Mouse (Mus musculus): Measurements from ENCODE around the gene Proser1. TPM values are rescaled to one million over a fixed set of nuclear protein-coding genes. Genes with fewer than 3 reads are reported as not detected.

The Proser1 gene
- total and polyA plus RNA-seq, 3 experiments, result 2.9 to 22.2 (median 3.9) TPM

GRCm38 (mm10) chr3:53483414-53484059 lies 20.1 kb downstream of the Proser1 start:
- Histone ChIP-seq H3K27ac (ENCODE audit: insufficient read depth, low read depth) (no peak overlapping the region), H3K9ac (ENCODE audit: insufficient read depth, low read depth) (no peak overlapping the region), H3K9me3 (replicated peaks; ENCODE audit: low read length) (no peaks in the 10 kb centered on the region), H3K4me2 (ENCODE audit: insufficient read depth, low read depth, poor library complexity, severe bottlenecking) (0 out of 2 replicates have a peak overlapping the region, but pooled peaks have one; percentile 5), H3K4me1 (ENCODE audit: control insufficient read depth in 1 of 2, insufficient read depth in 2 of 2) (peaks cover 0 to 9% of the 10 kb centered on the region in 2 experiments; a peak in 3 of 4 replicates), H3K36me3 (replicated peaks in 1 of 2; ENCODE audit: control insufficient read depth in 1 of 2, insufficient read depth in 1 of 2, low read length in 1 of 2) (peaks cover 21 to 39% of the 10 kb centered on the region in 2 experiments), H3K79me2 (replicated peaks; ENCODE audit: control insufficient read depth, extremely low read depth, insufficient read depth, poor library complexity, severe bottlenecking) (no peaks in the 10 kb centered on the region), H3K4me3 (replicated peaks in 1 of 3; ENCODE audit: low read depth in 2 of 3, low read length in 2 of 3, poor library complexity in 1 of 3) (no peak overlapping the region), H3K27me3 (replicated peaks) (no peaks in the 10 kb centered on the region)
- no peak for TF ChIP-seq JUND (conservative IDR thresholded peaks at IDR 0.05; ENCODE audit: low read depth, low read length)
- peak; percentile 59; the same call in 1 of the 2 replicates for TF ChIP-seq ELF1 (IDR thresholded peaks at IDR 0.05; ENCODE audit: low read depth, low read length)
- TF ChIP-seq PAX5 (IDR thresholded peaks at IDR 0.05; ENCODE audit: low read length), result no peak
- TF ChIP-seq IRF4 (IDR thresholded peaks at IDR 0.05; ENCODE audit: low read depth, low read length), result 0 out of 2 replicates have a peak, but pooled peaks have one; percentile 12
- dilution Hi-C loops (cut with MboI; ENCODE audit: extremely low pct_ligation_motif_present, extremely low pct_unique_long_range_greater_than_20kb, low sequenced_read_pairs), result no loop called here
- peak; percentile 29 for DNase-seq (ENCODE audit: extremely low read depth)
- in situ Hi-C loops (cut with MboI; ENCODE audit: low pct_ligation_motif_present, low pct_unique_long_range_greater_than_20kb, low sequenced_read_pairs), result no loop called here

GRCm38 (mm10) chr3:53486561-53486960 lies 23.1 kb downstream of the Proser1 start:
- dilution Hi-C loops (cut with MboI; ENCODE audit: extremely low pct_ligation_motif_present, extremely low pct_unique_long_range_greater_than_20kb, low sequenced_read_pairs), result no loop called here
- in situ Hi-C loops (cut with MboI; ENCODE audit: low pct_ligation_motif_present, low pct_unique_long_range_greater_than_20kb, low sequenced_read_pairs), result no loop called here

GRCm38 (mm10) chr3:53486996-53487576 lies 23.6 kb downstream of the Proser1 start:
- Histone ChIP-seq H3K4me1 (ENCODE audit: control insufficient read depth in 1 of 2, insufficient read depth in 2 of 2) (peaks cover 0 to 9% of the 10 kb centered on the region in 2 experiments; a peak in 3 of 4 replicates), H3K9ac (ENCODE audit: insufficient read depth, low read depth) (no peak overlapping the region), H3K4me3 (replicated peaks in 1 of 3; ENCODE audit: low read depth in 2 of 3, low read length in 2 of 3, poor library complexity in 1 of 3) (no peak overlapping the region), H3K36me3 (replicated peaks in 1 of 2; ENCODE audit: control insufficient read depth in 1 of 2, insufficient read depth in 1 of 2, low read length in 1 of 2) (peaks cover under 1 to 8% of the 10 kb centered on the region in 2 experiments), H3K27ac (ENCODE audit: insufficient read depth, low read depth) (no peak overlapping the region), H3K27me3 (replicated peaks) (no peaks in the 10 kb centered on the region), H3K79me2 (replicated peaks; ENCODE audit: control insufficient read depth, extremely low read depth, insufficient read depth, poor library complexity, severe bottlenecking) (no peaks in the 10 kb centered on the region), H3K4me2 (ENCODE audit: insufficient read depth, low read depth, poor library complexity, severe bottlenecking) (no peak overlapping the region), H3K9me3 (replicated peaks; ENCODE audit: low read length) (no peaks in the 10 kb centered on the region)
- TF ChIP-seq POLR2A (IDR thresholded peaks at IDR 0.05; ENCODE audit: low read depth, low read length), result no peak
- no peak for TF ChIP-seq TBP (conservative IDR thresholded peaks at IDR 0.05; ENCODE audit: low read depth, low read length)
- no peak for TF ChIP-seq ETS1 (conservative IDR thresholded peaks at IDR 0.05; ENCODE audit: low read depth, low read length)
- no peak for TF ChIP-seq MXI1 (IDR thresholded peaks at IDR 0.05; ENCODE audit: low read depth, low read length)
- TF ChIP-seq ZNF384 (IDR thresholded peaks at IDR 0.05; ENCODE audit: low read depth, low read length), result no peak
- TF ChIP-seq CTCF (conservative IDR thresholded peaks at IDR 0.05 in 1 of 2, IDR thresholded peaks at IDR 0.05 in 1 of 2; ENCODE audit: low read depth in 2 of 2, low read length in 2 of 2), result no peak
- TF ChIP-seq SIN3A (IDR thresholded peaks at IDR 0.05; ENCODE audit: low read length), result no peak
- no peak for TF ChIP-seq MAFK (IDR thresholded peaks at IDR 0.05; ENCODE audit: insufficient replicate concordance, low read length)
- TF ChIP-seq MYC (IDR thresholded peaks at IDR 0.05; ENCODE audit: low read depth, low read length), result no peak
- no peak for TF ChIP-seq MAZ (IDR thresholded peaks at IDR 0.05; ENCODE audit: low read depth, low read length)
- no peak for TF ChIP-seq MAX (IDR thresholded peaks at IDR 0.05; ENCODE audit: low read length)
- no peak for TF ChIP-seq NELFE (IDR thresholded peaks at IDR 0.05; ENCODE audit: low read depth, low read length)
- TF ChIP-seq SMC3 (IDR thresholded peaks at IDR 0.05; ENCODE audit: low read depth, low read length), result no peak
- no peak for DNase-seq (ENCODE audit: extremely low read depth)
- in situ Hi-C loops (cut with MboI; ENCODE audit: low pct_ligation_motif_present, low pct_unique_long_range_greater_than_20kb, low sequenced_read_pairs), result no loop called here
- dilution Hi-C loops (cut with MboI; ENCODE audit: extremely low pct_ligation_motif_present, extremely low pct_unique_long_range_greater_than_20kb, low sequenced_read_pairs), result no loop called here

More at GRCm38 (mm10) chr3:53486561-53486960, 23.1 kb downstream of the Proser1 start:
- Histone ChIP-seq H3K27ac (ENCODE audit: insufficient read depth, low read depth) (no peak overlapping the region), H3K4me3 (replicated peaks in 1 of 3; ENCODE audit: low read depth in 2 of 3, low read length in 2 of 3, poor library complexity in 1 of 3) (no peak overlapping the region), H3K79me2 (replicated peaks; ENCODE audit: control insufficient read depth, extremely low read depth, insufficient read depth, poor library complexity, severe bottlenecking) (no peaks in the 10 kb centered on the region), H3K27me3 (replicated peaks) (no peaks in the 10 kb centered on the region), H3K36me3 (replicated peaks in 1 of 2; ENCODE audit: control insufficient read depth in 1 of 2, insufficient read depth in 1 of 2, low read length in 1 of 2) (peaks cover 4 to 12% of the 10 kb centered on the region in 2 experiments), H3K4me1 (ENCODE audit: control insufficient read depth in 1 of 2, insufficient read depth in 2 of 2) (peaks cover 0 to 9% of the 10 kb centered on the region in 2 experiments; a peak in 3 of 4 replicates), H3K4me2 (ENCODE audit: insufficient read depth, low read depth, poor library complexity, severe bottlenecking) (no peak overlapping the region), H3K9me3 (replicated peaks; ENCODE audit: low read length) (no peaks in the 10 kb centered on the region), H3K9ac (ENCODE audit: insufficient read depth, low read depth) (no peak overlapping the region)
- TF ChIP-seq EP300 (IDR thresholded peaks at IDR 0.05; ENCODE audit: low read length) (no peak), BHLHE40 (IDR thresholded peaks at IDR 0.05; ENCODE audit: low read depth, low read length) (no peak), CTCF (conservative IDR thresholded peaks at IDR 0.05 in 1 of 2, IDR thresholded peaks at IDR 0.05 in 1 of 2; ENCODE audit: low read depth in 2 of 2, low read length in 2 of 2) (no peak), CHD2 (IDR thresholded peaks at IDR 0.05; ENCODE audit: low read length) (no peak), MEF2A (IDR thresholded peaks at IDR 0.05; ENCODE audit: borderline replicate concordance, low read depth, low read length) (no peak), ELF1 (IDR thresholded peaks at IDR 0.05; ENCODE audit: low read depth, low read length) (no peak), TBP (conservative IDR thresholded peaks at IDR 0.05; ENCODE audit: low read depth, low read length) (no peak), ETS1 (conservative IDR thresholded peaks at IDR 0.05; ENCODE audit: low read depth, low read length) (no peak), RCOR1 (conservative IDR thresholded peaks at IDR 0.05; ENCODE audit: low read depth, low read length) (no peak), NELFE (IDR thresholded peaks at IDR 0.05; ENCODE audit: low read depth, low read length) (no peak), KAT2A (IDR thresholded peaks at IDR 0.05; ENCODE audit: insufficient replicate concordance, low read length) (no peak), HCFC1 (IDR thresholded peaks at IDR 0.05; ENCODE audit: low read depth, low read length) (no peak)
- DNase-seq (ENCODE audit: extremely low read depth), result no peak
